Mouse (Mus musculus) mouse embryonic stem cell (cell line): ENCODE results near the gene Prss41.

ENCODE experiments used
- in situ Hi-C, 2 experiments: fragments of 300-500 bp; cut with MboI; formaldehyde crosslinking; loops; 1 replicate in 1 of 2; 3 replicates in 1 of 2; pipeline ENCODE4 v1.14.3; 2019 to 2020; ENCODE audit warnings: low sequenced_read_pairs in 2 of 2, low pct_unique_long_range_greater_than_20kb in 1 of 2, mixed read lengths in 1 of 2; ENCODE audit not compliant: unreplicated experiment in 1 of 2

Prss41 gene

DNA sequence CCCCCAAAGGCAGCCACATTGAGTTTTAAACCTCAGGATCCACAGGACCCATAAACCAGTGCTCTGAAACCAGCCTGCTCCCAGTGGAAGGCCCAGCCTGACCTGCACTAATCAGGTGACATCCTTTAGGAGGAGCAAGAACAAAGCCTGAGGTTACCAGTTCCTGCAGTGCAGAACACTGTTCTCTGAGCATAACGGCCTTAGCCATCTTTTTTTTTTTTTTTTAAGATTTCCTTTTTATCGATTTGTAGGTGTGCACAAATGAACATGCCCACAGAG lies 53.0 kb downstream of the Prss41 start:
- in situ Hi-C loops: no loop called here

DNA sequence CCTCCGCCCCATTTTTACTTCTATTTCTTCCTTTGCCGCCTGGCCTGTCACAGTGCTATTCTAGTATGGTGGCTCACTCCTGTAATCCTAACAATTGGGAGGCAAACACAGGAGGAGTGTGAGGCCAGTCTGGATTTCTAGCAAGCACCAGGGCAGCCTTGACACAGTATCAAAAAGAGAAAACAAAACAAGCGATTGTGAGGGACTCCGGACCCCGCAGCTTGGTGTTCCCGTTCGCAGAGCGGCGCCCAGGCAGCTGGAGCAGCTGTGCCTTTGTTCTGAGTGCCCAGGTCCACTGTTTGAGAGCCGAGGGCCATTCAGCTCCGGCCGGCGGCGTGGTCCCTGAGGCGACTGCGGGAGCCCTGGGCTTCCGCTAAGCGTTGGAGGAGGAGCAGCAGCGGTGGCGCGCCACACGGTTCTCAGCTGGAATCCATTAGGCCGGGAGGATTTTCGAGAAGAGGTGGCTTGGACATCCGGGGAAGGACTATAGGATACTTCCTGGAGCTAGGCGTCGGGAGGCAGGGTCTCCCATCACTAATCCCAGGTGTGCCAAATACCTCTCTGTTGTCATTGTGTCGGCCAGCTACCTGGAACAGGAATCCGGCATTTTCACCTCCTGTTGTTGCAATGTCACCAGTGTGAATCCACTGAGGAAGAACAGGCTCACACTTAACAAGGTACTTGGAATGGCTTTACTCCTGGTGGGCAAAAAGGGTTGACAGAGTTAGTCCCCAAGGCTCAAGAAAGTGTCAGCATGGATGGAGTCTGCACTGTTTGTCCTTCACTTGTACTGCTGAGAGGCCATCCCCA lies 53.5 kb downstream of the Prss41 start, which contains the start of gene Srrm2:
Srrm2 (plus strand) TSS at position 264 of the 810 bp plus-strand sequence.
- in situ Hi-C loops: no loop called here

DNA sequence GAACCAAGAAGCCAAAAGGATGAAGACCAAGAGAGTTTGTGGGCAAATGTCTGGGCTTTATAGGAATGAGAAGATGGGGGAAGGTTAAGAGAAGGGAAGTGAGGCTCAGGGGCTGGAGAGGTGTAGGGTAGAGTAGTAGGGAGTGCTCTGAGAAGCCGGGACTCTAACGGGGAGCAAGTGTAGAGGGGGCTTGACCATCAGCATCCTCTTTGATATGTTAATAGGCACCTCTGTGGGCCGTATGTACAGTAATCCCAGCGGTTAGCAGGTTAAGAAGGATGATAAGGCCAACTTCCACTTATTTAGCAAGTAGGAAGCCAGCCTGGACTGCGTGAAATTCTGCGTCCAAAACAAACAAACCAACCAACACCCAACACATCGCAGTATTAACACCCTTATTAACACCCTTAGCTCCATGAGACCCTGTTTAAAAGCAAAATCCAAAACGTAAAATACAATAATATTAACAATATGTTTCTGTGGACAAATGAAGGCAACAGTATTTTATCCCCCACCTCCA lies 54.2 kb downstream of the Prss41 start:
- in situ Hi-C loops: no loop called here

DNA sequence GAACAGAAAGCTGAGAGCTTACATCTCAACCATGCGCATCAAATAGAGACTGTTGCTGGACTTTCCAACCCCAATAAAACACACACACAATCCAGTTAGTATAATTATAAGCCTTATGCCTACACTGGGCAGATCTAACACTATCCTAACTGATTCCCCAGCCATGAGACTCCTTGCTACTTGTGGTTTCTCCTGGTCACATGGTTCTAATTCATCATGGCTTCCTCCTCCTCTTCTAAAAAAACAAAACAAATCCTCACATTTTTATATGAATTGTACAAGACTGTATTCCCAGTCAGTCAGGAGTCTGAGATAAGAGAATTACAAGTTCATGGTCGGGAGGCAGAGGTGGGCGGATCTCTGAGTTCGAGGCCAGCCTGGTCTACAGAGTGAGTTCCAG lies 55.0 kb downstream of the Prss41 start:
- in situ Hi-C loops: no loop called here
